Mouse (Mus musculus) heart, embryonic 14.5 days (tissue): ENCODE results near the gene Hyal2. TPM values are rescaled to one million over a fixed set of nuclear protein-coding genes. Genes with fewer than 3 reads are reported as not detected.
"Not testable (repeated sequence)": the region's sequence is repeated elsewhere in the genome, so short reads cannot be mapped to it uniquely, and the experiment has no call there.

Source experiments
- ATAC-seq: fragments of 200-750 bp; cut with Nextera tagmentation; 2 replicates; pipeline ENCODE4 v1.8.0; 2017; ENCODE audit warnings: low read depth, moderate TSS enrichment; ENCODE audit not compliant: insufficient number of reproducible peaks, insufficient read depth, low FRiP score
- H3K27ac ChIP-seq, 2 experiments: fragments of 200-500 bp in 1 of 2; fragments of 300-500 bp in 1 of 2; sonication (generic) in 1 of 2; replicated peaks in 1 of 2; 2 replicates each; pipeline ENCODE4 v1.5.1; 2012 to 2014; ENCODE audit warnings: low read depth in 2 of 2, low read length in 2 of 2, control low read depth in 1 of 2, mild to moderate bottlenecking in 1 of 2, mixed read lengths in 1 of 2; ENCODE audit not compliant: control insufficient read depth in 1 of 2, insufficient read depth in 1 of 2
- H3K27me3 ChIP-seq: fragments of 300-500 bp; sonication (generic); 2 replicates; pipeline ENCODE4 v1.6.1; 2014; ENCODE audit warnings: mild to moderate bottlenecking, low read length, control low read depth; ENCODE audit not compliant: control insufficient read depth, insufficient read depth
- H3K36me3 ChIP-seq: fragments of 300-500 bp; sonication (generic); 2 replicates; pipeline ENCODE4 v1.6.1; 2014; ENCODE audit warnings: mild to moderate bottlenecking, control low read depth, low read length, mixed read lengths; ENCODE audit not compliant: control insufficient read depth, insufficient read depth
- H3K4me1 ChIP-seq, 2 experiments: fragments of 200-500 bp in 1 of 2; fragments of 300-500 bp in 1 of 2; sonication (generic) in 1 of 2; 2 replicates each; pipeline ENCODE4 v1.6.1; 2012 to 2014; ENCODE audit warnings: low read length in 2 of 2, control low read depth in 1 of 2, mixed read lengths in 1 of 2; ENCODE audit not compliant: control insufficient read depth in 2 of 2, insufficient read depth in 2 of 2
- H3K4me2 ChIP-seq: fragments of 300-500 bp; sonication (generic); 2 replicates; pipeline ENCODE4 v1.6.1; 2014; ENCODE audit warnings: mild to moderate bottlenecking, low read length
- H3K4me3 ChIP-seq, 2 experiments: fragments of 200-500 bp in 1 of 2; fragments of 300-500 bp in 1 of 2; sonication (generic) in 1 of 2; 2 replicates each; pipeline ENCODE4 v1.5.1; 2012 to 2014; ENCODE audit warnings: low read length in 2 of 2, mild to moderate bottlenecking in 2 of 2, control low read depth in 1 of 2, low read depth in 1 of 2, moderate library complexity in 1 of 2; ENCODE audit not compliant: control insufficient read depth in 1 of 2, insufficient read depth in 1 of 2
- H3K9ac ChIP-seq: fragments of 300-500 bp; sonication (generic); 2 replicates; pipeline ENCODE4 v1.6.1; 2014; ENCODE audit warnings: mild to moderate bottlenecking, low read length
- H3K9me3 ChIP-seq: fragments of 300-500 bp; sonication (generic); 2 replicates; pipeline ENCODE4 v1.6.1; 2016; ENCODE audit warnings: low read length, control low read depth; ENCODE audit not compliant: control insufficient read depth
- WGBS: fragments of 180-500 bp; shearing (Covaris S2); extraction: QIAGEN DNeasy Blood & Tissue Kit; methylation state at CpG from one replicate; pipeline ENCODE4 v1.1.7; 2014; 5-methylcytosine and 5-hydroxymethylcytosine counted together
- polyA plus RNA-seq: library from polyadenylated mRNA; unstranded; fragments of >200 nt; fragmentation: Nextera tagmentation; extraction: Ambion mirVana; gene quantifications from 2 replicates; pipeline ENCODE4 v1.2.1, GENCODE M21; 2014

The Hyal2 gene
- polyA plus RNA-seq, 1 experiment from 2014 or later, result 103 TPM

GRCm38 (mm10) chr9:107565556-107565955, 2.2 kb upstream of the Hyal2 start:
- H3K4me3 ChIP-seq, H3K27me3 ChIP-seq, H3K9ac ChIP-seq, H3K9me3 ChIP-seq, ATAC-seq: not testable (repeated sequence)
- peaks cover 52% of the 10 kb centered on the region for H3K36me3 ChIP-seq
- peaks cover 27 to 50% of the 10 kb centered on the region in 2 experiments for H3K4me1 ChIP-seq
- peak overlapping the region in 1 of 2 experiments; percentile 92; a peak in 2 of 4 replicates for H3K27ac ChIP-seq
- H3K4me2 ChIP-seq, result peak overlapping the region; percentile 21
- 47% methylated on average over 5 of the region's 5 CpGs for WGBS

- Histone ChIP-seq H3K4me3 (no peak overlapping the region), H3K4me1 (peaks cover 33 to 56% of the 10 kb centered on the region in 2 experiments), H3K27ac (peak overlapping the region; percentile 75 to 92), H3K27me3 (no peaks in the 10 kb centered on the region), H3K36me3 (peaks cover 52% of the 10 kb centered on the region), H3K9ac (0 out of 2 replicates have a peak overlapping the region, but pooled peaks have one; percentile 35), H3K4me2 (peak overlapping the region; percentile 97), H3K9me3 (no peaks in the 10 kb centered on the region)
- WGBS, result 46% methylated on average over 15 of the region's 15 CpGs
- ATAC-seq, result no peak
Observed at GRCm38 (mm10) chr9:107566041-107566709, 1.6 kb upstream of the Hyal2 start.

- 54% methylated on average over 3 of the region's 3 CpGs for WGBS
- H3K27ac ChIP-seq, result peak overlapping the region; percentile 87 to 92
Observed at GRCm38 (mm10) chr9:107566855-107567254, 890 bp upstream of the Hyal2 start.

GRCm38 (mm10) chr9:107568331-107569261, 851 bp downstream of the Hyal2 start:
- Histone ChIP-seq H3K4me2 (peak overlapping the region; percentile 97), H3K36me3 (peaks cover 62% of the 10 kb centered on the region), H3K27ac (peak overlapping the region; percentile 87 to 92), H3K9me3 (no peaks in the 10 kb centered on the region), H3K4me3 (peak overlapping the region; percentile 77 to 88), H3K9ac (peak overlapping the region; percentile 92), H3K27me3 (no peaks in the 10 kb centered on the region), H3K4me1 (peaks cover 38 to 60% of the 10 kb centered on the region in 2 experiments)
- under 1% methylated on average over 41 of the region's 41 CpGs for WGBS
- ATAC-seq, result peak; percentile 72

More at GRCm38 (mm10) chr9:107566855-107567254, 890 bp upstream of the Hyal2 start:
- ATAC-seq, result peak; percentile 42; the same call in 1 of the 2 replicates
- no peak overlapping the region for H3K9ac ChIP-seq
- peaks cover 52% of the 10 kb centered on the region for H3K36me3 ChIP-seq
- H3K27me3 ChIP-seq, result no peaks in the 10 kb centered on the region
- peak overlapping the region; percentile 97 for H3K4me2 ChIP-seq
- H3K4me3 ChIP-seq, result no peak overlapping the region
- no peaks in the 10 kb centered on the region for H3K9me3 ChIP-seq
- peaks cover 38 to 61% of the 10 kb centered on the region in 2 experiments for H3K4me1 ChIP-seq

- Histone ChIP-seq H3K4me3 (peak overlapping the region; percentile 77 to 88), H3K27ac (peak overlapping the region; percentile 87 to 92), H3K4me1 (peaks cover 32 to 53% of the 10 kb centered on the region in 2 experiments), H3K36me3 (peaks cover 60% of the 10 kb centered on the region), H3K27me3 (no peaks in the 10 kb centered on the region), H3K9ac (peak overlapping the region; percentile 92), H3K4me2 (peak overlapping the region; percentile 97), H3K9me3 (no peaks in the 10 kb centered on the region)
- ATAC-seq, result peak; percentile 3; the same call in 1 of the 2 replicates
- under 1% methylated on average over 23 of the region's 23 CpGs for WGBS
Observed at GRCm38 (mm10) chr9:107569270-107569669, 1.5 kb downstream of the Hyal2 start.

- no peaks in the 10 kb centered on the region for H3K9me3 ChIP-seq
- H3K27ac ChIP-seq, result peak overlapping the region; percentile 87 to 92; a peak in 3 of 4 replicates
- peak overlapping the region; percentile 92 for H3K9ac ChIP-seq
- H3K4me2 ChIP-seq, result peak overlapping the region; percentile 97
- no peaks in the 10 kb centered on the region for H3K27me3 ChIP-seq
- peaks cover 32 to 48% of the 10 kb centered on the region in 2 experiments for H3K4me1 ChIP-seq
- WGBS, result 51% methylated on average over 13 of the region's 13 CpGs
- no peak for ATAC-seq
- H3K36me3 ChIP-seq, result peaks cover 59% of the 10 kb centered on the region
- H3K4me3 ChIP-seq, result peak overlapping the region; percentile 77 to 88
Observed at GRCm38 (mm10) chr9:107570016-107570415, 2.3 kb downstream of the Hyal2 start.

- ATAC-seq, result no peak
- H3K4me2 ChIP-seq, result peak overlapping the region; percentile 97
- no peaks in the 10 kb centered on the region for H3K9me3 ChIP-seq
- peaks cover 32 to 42% of the 10 kb centered on the region in 2 experiments for H3K4me1 ChIP-seq
- WGBS, result 46% methylated on average over 21 of the region's 21 CpGs
- H3K36me3 ChIP-seq, result peaks cover 51% of the 10 kb centered on the region
- no peaks in the 10 kb centered on the region for H3K27me3 ChIP-seq
- peak overlapping the region in 1 of 2 experiments; percentile 92; a peak in 1 of 4 replicates for H3K27ac ChIP-seq
- peak overlapping the region; percentile 92 for H3K9ac ChIP-seq
- peak overlapping the region; percentile 77 to 88 for H3K4me3 ChIP-seq
Observed at GRCm38 (mm10) chr9:107570845-107571244, 3.1 kb downstream of the Hyal2 start.
